Mouse (Mus musculus): ENCODE data around the gene Taf15.

DNA sequence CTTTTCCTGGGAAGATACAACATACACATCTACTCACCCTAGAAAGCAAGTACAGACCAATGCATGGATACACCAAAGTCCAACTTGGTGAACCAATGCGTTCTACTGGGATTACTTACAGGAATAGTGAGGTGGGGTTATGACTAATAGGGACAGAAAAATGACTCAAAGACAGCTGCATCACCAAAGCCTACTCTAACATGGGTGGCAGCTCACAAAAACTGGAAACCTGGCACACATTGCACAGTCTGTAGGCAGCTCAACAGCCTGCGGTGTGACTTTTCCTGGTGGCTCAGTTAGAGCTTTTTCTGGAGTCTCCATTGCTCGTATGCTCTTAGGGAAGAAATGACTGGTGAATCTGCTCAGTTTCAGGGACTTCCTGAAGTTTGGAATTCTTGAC is 4.1 kb upstream of the Taf15 start:
- no peak for TF ChIP-seq CTCF (IDR thresholded peaks at IDR 0.05; ENCODE audit: low read depth)
- no peak for TF ChIP-seq EP300 (IDR thresholded peaks at IDR 0.05; ENCODE audit: low read depth)

All from liver, embryonic 14.5 days (tissue).